ENCODE assay signal across 30 mouse cellular contexts in the genomic region with DNA sequence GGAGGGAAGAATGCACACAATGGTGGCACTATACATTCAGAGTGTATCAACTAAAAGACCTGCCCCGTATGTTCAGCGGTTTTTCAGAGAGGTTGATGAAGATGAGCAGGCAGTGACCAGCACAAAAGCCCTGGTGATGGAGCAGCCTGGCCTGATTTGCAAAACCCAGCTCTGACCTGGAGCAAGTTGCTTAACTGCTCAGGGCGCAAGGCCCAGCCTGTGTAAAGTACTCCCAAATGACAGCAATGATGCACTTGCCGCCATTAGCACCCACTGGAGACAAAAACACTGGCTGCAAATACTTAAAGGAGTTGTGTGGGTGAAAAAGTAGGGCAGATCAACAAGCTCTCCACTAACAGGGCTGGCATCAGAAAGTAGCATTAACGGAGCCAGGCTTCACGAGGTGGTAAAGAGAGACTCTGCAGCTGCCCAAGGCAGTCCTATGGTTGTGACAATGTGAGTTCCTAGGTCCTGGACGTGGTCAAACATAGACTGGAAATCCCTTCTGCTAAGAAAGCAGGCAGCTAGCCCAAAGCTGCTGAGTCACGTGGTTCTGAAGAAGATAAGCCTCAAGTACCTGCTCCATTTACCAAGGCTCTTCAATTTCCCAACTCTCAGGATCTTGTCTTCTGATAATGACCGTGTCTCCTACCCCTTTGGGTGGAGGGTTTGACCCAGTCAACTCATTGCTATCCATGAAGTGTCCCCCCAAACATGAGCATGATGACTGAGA. TPM values are rescaled to one million over a fixed set of nuclear protein-coding genes. Genes with fewer than 3 reads are reported as not detected.
"Had no signal": no experiment of that assay in that cellular context is flagged by ENCODE, and none has a peak within 500 bp of the region (broad histone marks: within the 10 kb centered on the region; RNA-seq: fewer than 3 reads in every experiment).

No protein-coding gene starts in this region.

- H3K27me3 ChIP-seq: kidney, embryonic 15.5 days; lung, embryonic 15.5 days; neural tube, embryonic 13.5 days; stomach, embryonic 15.5 days had no signal

- H3K4me1 ChIP-seq: liver, embryonic 15.5 days; midbrain, embryonic 12.5 days; neural tube, embryonic 13.5 days had no signal

- ATAC-seq: midbrain, embryonic 16.5 days had no signal

- H3K9me3 ChIP-seq: kidney, embryonic 15.5 days; liver, embryonic 15.5 days; lung, embryonic 15.5 days; midbrain, embryonic 12.5 days; neural tube, embryonic 13.5 days; stomach, embryonic 15.5 days had no signal

- H3K4me2 ChIP-seq: kidney, embryonic 15.5 days; liver, embryonic 11.5 days; liver, embryonic 15.5 days; lung, embryonic 15.5 days; midbrain, embryonic 12.5 days; neural tube, embryonic 13.5 days; stomach, embryonic 15.5 days had no signal

- H3K9ac ChIP-seq: kidney, embryonic 15.5 days; liver, embryonic 15.5 days; lung, embryonic 15.5 days; midbrain, embryonic 12.5 days; neural tube, embryonic 13.5 days; stomach, embryonic 15.5 days had no signal

- DNase-seq: kidney, adult 8-10 months; kidney, postnatal 10 days; kidney, postnatal 36 days; layer of hippocampus, postnatal 36 days; lung, adult 18-20 months; lung, postnatal 10 days; lung, postnatal 36 days; right cerebral cortex, postnatal 25 days; spleen, adult 18-20 months; thymus, postnatal 25 days had no signal

- H3K27ac ChIP-seq: kidney, embryonic 15.5 days; left cerebral cortex, adult 2 months; liver, embryonic 15.5 days; lung, embryonic 15.5 days; midbrain, embryonic 12.5 days; neural tube, embryonic 13.5 days; stomach, embryonic 15.5 days had no signal

- H3K36me3 ChIP-seq: liver, embryonic 15.5 days; midbrain, embryonic 12.5 days; neural tube, embryonic 13.5 days; stomach, embryonic 15.5 days had no signal

- H3K4me3 ChIP-seq: kidney, embryonic 15.5 days; left cerebral cortex, adult 2 months; liver, embryonic 15.5 days; lung, embryonic 15.5 days; midbrain, embryonic 12.5 days; myocyte; neural tube, embryonic 13.5 days; stomach, embryonic 15.5 days had no signal

RNA-seq across cellular contexts. Expression of gene Gm37419, which starts 14.5 kb away (rescaled TPM):
- total RNA-seq: layer of hippocampus, adult 8-10 months; layer of hippocampus, postnatal 10 days; layer of hippocampus, postnatal 36 days; left cerebral cortex, adult 2 months; left cerebral cortex, postnatal 10 days; left cerebral cortex, postnatal 36 days; megakaryocyte-erythroid progenitor cell, adult 5-6 weeks; monocyte, adult 5-6 weeks; neutrophil, adult 5-6 weeks had no signal
- polyA plus RNA-seq: kidney, embryonic 15.5 days; limb, embryonic 11.5 days; limb, embryonic 14.5 days; liver, embryonic 11.5 days; liver, embryonic 15.5 days; lung, embryonic 15.5 days; midbrain, embryonic 12.5 days; midbrain, embryonic 16.5 days; myocyte; neural tube, embryonic 13.5 days; stomach, embryonic 15.5 days; thymus, postnatal 0 days had no signal

RNA-seq across cellular contexts. Expression of gene Rtp2, which starts 41.6 kb away (rescaled TPM):
- total RNA-seq: left cerebral cortex, adult 2 months; left cerebral cortex, postnatal 36 days; megakaryocyte-erythroid progenitor cell, adult 5-6 weeks; monocyte, adult 5-6 weeks; neutrophil, adult 5-6 weeks had no signal
- polyA plus RNA-seq: kidney, embryonic 15.5 days; limb, embryonic 11.5 days; limb, embryonic 14.5 days; liver, embryonic 11.5 days; liver, embryonic 15.5 days; lung, embryonic 15.5 days; midbrain, embryonic 12.5 days; neural tube, embryonic 13.5 days; stomach, embryonic 15.5 days; thymus, postnatal 0 days had no signal
